Mouse (Mus musculus) small intestine, adult 2 months (tissue): Measurements from ENCODE around the gene Supt5.

Experiments
- CTCF ChIP-seq: fragments of 200-500 bp; IDR thresholded peaks from 2 replicates; pipeline ENCODE4 v1.5.1; 2012; ENCODE audit warnings: low read depth, mild to moderate bottlenecking, control low read depth, inconsistent platforms, low read length, moderate library complexity, mixed read lengths; ENCODE audit not compliant: insufficient replicate concordance, insufficient read length; ENCODE audit errors: extremely low read depth
- POLR2A ChIP-seq: fragments of 200-500 bp; IDR thresholded peaks from 2 replicates; pipeline ENCODE4 v1.6.1; 2012; ENCODE audit warnings: low read depth, mild to moderate bottlenecking, control low read depth, inconsistent platforms, low read length, moderate library complexity

DNA sequence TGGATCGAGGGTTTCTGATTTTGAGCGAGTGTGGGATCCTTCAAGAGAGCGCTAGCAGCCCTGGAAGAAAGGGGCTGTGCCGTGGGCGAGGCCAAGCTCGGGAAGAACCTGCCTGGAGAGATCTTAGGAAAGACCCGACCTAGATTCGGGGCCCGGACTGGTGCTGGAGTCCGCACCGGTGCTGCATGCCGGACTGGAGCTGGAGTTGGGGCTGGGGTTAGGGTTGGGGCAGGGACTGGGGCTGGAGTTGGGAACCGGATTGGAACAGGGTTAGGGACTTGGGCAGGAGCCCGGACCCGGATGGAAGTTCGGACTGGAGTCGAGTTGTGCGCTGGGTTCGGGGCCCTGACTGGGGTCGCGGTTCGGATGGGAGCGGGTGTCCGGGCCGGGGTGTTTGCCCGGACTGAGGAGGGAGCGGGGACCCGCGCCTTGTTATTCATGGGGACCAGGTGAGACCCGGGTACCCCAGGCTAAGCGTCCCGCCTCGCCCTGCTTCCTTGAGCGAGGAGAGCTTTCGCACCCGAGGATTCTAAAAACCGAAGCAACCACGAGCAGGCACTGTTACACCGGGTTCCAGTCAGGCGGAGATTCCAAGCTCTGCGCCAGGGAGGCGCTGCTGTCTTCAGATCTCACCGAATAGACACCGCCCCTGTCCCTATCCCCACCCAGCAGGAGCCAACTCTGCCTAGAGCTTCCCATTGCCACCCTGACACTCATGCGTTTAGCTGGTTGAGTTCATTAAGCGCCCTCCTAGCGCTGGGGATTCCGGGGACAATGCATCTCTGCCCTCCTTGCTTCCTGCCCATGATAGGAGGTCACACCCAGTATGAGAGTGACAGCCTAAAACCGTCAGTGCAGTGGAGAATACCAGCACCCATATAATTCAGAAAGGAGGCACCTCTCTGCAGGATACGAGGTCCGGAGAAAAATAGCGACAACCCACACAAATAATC, 47.6 kb downstream of the Supt5 start, which contains the start of gene Selenov:
- TF ChIP-seq CTCF (no peak), POLR2A (no peak)
